Mouse (Mus musculus) megakaryocyte, embryonic 14.5 days (primary cell): ENCODE measurements around the gene Ppl. TPM values are rescaled to one million over a fixed set of nuclear protein-coding genes. Genes with fewer than 3 reads are reported as not detected.

Experiments
- H3K27me3 ChIP-seq: replicated peaks from 2 replicates; pipeline ENCODE3; 2012; ENCODE audit warnings: inconsistent platforms
- H3K36me3 ChIP-seq: replicated peaks from 2 replicates; pipeline ENCODE3; 2012; ENCODE audit warnings: low read length, inconsistent platforms, mixed read lengths
- H3K4me1 ChIP-seq: 2 replicates; pipeline ENCODE4 v1.6.1; 2012; ENCODE audit warnings: inconsistent platforms
- H3K4me3 ChIP-seq: replicated peaks from 2 replicates; pipeline ENCODE3; 2012; ENCODE audit warnings: moderate library complexity, mild to moderate bottlenecking, inconsistent platforms
- H3K9me3 ChIP-seq: 2 replicates; pipeline ENCODE4 v1.6.1; 2012; ENCODE audit warnings: inconsistent platforms
- FLI1 ChIP-seq: IDR thresholded peaks from 2 replicates; pipeline ENCODE4 v1.6.1; 2012; ENCODE audit warnings: low read length, inconsistent platforms, mixed read lengths
- GATA1 ChIP-seq: IDR thresholded peaks from 3 replicates; pipeline ENCODE4 v1.6.1; 2012; ENCODE audit warnings: mixed read lengths, low read length, inconsistent platforms, borderline replicate concordance
- polyA plus RNA-seq: library from polyadenylated mRNA; stranded (reverse); fragments of >175 nt; gene quantifications from 2 replicates; pipeline ENCODE4 v1.2.3, GENCODE M21; 2012; ENCODE audit warnings: low replicate concordance; ENCODE audit not compliant: insufficient read depth

The Ppl gene
- polyA plus RNA-seq, 1 experiment: not detected

DNA sequence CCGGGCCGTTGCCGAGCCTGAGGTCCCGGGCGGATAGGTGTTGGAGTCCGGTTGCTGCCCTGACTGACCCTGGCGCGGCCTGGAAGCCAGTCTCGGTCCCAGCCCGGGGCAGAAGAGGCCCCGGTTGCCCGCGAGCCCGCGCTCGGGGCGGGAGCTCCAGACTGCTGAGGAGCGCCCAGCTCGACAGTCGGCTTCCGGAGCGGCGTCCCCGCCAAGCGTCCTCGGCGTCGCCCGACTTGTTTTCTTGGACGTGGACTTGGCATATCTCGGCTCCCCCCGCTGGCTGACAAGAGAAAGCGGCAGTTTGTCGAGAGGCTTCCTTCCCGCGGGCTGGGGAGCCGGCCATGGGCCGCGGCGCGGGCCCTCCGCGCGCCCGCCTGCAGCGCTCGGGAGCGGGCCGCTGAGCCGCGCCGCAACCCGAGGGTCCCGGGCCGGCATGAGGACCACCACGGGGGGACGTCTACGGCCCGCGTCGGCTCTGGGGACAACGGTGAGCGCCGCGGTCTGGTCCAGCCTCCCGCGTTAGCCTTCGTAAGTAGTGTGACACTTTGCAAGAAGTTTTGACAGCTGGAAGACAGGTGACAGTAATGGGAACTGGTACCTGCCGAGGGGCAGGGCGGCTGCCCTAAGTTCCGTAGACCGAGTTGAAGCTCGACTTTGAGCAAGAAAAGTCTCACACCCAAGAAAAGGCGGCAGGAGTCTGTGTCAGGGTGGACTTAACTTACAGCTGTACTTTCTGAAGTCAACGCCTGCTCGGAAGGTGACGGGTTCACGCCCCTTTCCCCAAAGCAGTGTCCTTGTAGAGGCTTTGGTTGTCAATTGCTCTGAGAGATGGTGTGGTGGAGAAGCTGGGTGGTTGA is 81.7 kb downstream of the Ppl start:
- no peaks in the 10 kb centered on the region for H3K9me3 ChIP-seq
- no peak for TF ChIP-seq GATA1
- TF ChIP-seq FLI1: no peak
- H3K4me3 ChIP-seq: peak overlapping the region; percentile 99
- peaks cover 55% of the 10 kb centered on the region for H3K36me3 ChIP-seq
- H3K4me1 ChIP-seq: peaks cover 41% of the 10 kb centered on the region
- H3K27me3 ChIP-seq: no peaks in the 10 kb centered on the region

DNA sequence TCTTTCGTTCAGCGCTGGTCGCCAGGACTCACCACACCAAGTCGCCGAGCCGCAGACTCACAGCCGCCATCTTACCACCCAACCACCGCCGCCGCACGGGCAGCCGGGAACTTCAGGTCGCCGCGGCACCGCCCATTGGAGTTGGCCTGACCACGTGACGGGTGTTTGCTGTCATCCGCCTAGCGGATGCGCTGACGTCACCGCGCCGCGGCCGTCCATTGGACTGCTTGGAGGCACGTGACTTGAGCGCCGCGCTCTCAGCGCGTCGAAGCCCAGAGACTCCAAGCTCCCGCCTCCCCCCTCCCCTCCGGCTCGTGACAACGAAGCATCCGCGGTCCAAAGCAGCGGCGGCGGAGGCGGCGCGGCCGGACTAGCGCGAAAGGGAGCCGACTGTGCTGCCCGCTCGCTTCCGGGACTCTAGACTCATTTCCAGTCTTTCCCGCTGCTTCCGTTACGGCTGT is 82.4 kb downstream of the Ppl start, which contains the start of the genes Glyr1 and Ubn1:
Glyr1 (minus strand) TSS at position 90 of the 461 bp plus-strand sequence.
Ubn1 (plus strand) TSS at position 284 of the 461 bp plus-strand sequence.
- H3K27me3 ChIP-seq: no peaks in the 10 kb centered on the region
- H3K4me3 ChIP-seq: peak within 1 kb of the TSS; percentile 99
- no peak for TF ChIP-seq FLI1
- TF ChIP-seq GATA1: no peak
- peaks cover 55% of the 10 kb centered on the region for H3K36me3 ChIP-seq
- no peaks in the 10 kb centered on the region for H3K9me3 ChIP-seq
- H3K4me1 ChIP-seq: peaks cover 39% of the 10 kb centered on the region

DNA sequence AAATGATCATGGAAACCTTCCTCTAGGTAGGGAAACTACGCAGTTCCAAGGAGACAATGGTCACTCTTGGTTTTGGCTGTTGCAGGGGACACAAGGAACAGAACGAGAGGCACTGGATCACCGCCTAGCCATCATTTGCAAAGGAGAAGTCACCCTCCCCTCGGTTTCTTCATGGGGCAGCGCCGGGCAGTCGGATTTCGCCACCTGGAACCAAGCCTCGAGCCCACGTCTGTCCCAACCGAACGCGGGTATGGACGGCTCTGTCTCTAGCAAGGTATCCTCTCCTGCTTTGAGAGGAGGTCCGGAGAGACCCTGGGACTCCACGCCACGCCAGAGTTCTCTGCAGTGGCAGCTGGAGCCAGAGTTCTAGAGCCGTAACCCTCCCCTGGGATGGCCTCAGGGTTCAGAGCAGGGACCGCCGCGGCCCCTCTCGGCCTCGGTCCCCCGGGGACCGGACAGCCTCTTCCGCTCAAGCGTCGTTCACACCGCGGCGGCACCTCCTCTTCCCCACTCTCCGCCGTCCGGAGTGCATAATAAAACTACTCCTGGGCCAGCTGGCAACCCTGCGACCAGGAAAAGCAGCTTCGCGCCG is 82.9 kb downstream of the Ppl start:
- peaks cover 59% of the 10 kb centered on the region for H3K36me3 ChIP-seq
- peak overlapping the region; percentile 99 for H3K4me3 ChIP-seq
- no peaks in the 10 kb centered on the region for H3K9me3 ChIP-seq
- H3K4me1 ChIP-seq: peaks cover 39% of the 10 kb centered on the region
- no peaks in the 10 kb centered on the region for H3K27me3 ChIP-seq
- TF ChIP-seq GATA1 (no peak), FLI1 (no peak)

DNA sequence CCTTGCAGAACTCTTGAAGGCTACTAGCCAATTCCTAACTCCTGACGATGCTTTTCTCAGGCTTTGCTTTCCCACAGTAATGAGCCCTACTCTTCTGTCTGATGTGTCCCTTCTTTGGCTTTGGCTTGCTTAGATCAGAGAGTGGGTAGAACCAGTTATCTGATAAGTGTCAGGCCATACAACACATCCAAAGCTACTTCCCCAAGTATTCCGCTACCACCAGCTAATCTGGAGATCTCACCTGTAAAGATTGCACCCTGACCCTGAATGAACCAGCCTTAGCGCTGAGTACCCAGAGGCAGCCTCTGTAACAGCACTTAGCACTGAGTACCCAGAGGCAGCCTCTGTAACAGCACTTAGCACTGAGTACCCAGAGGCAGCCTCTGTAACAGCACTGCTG is 86.9 kb downstream of the Ppl start:
- no peak for TF ChIP-seq GATA1
- TF ChIP-seq FLI1: no peak
- no peak overlapping the region for H3K4me3 ChIP-seq
- H3K9me3 ChIP-seq: no peaks in the 10 kb centered on the region
- H3K36me3 ChIP-seq: peaks cover 75% of the 10 kb centered on the region
- H3K4me1 ChIP-seq: peaks cover 28% of the 10 kb centered on the region
- H3K27me3 ChIP-seq: no peaks in the 10 kb centered on the region

GRCm38 (mm10) chr16:5036649-5037234 is 95.5 kb downstream of the Ppl start:
- no peak for TF ChIP-seq GATA1
- no peak for TF ChIP-seq FLI1
- no peaks in the 10 kb centered on the region for H3K27me3 ChIP-seq
- H3K4me1 ChIP-seq: peaks cover 7% of the 10 kb centered on the region
- H3K36me3 ChIP-seq: peaks cover 98% of the 10 kb centered on the region
- H3K9me3 ChIP-seq: no peaks in the 10 kb centered on the region
- no peak overlapping the region for H3K4me3 ChIP-seq

Other genes starting within 250 kb of the Ppl start
- 29.1 and 37.7 TPM in 2 replicates for gene Mgrn1, start 246.2 kb downstream of the Ppl start, polyA plus RNA-seq
- gene Nudt16l1, start 193.7 kb downstream of the Ppl start, polyA plus RNA-seq: 13.9 and 30.1 TPM in 2 replicates
- 18.6 and 22.6 TPM in 2 replicates for gene Anks3, start 168.2 kb downstream of the Ppl start, polyA plus RNA-seq
- gene Sept12, start 134.6 kb downstream of the Ppl start, polyA plus RNA-seq: not detected in 2 replicates
- not detected in 2 replicates for gene Smim22, start 125.1 kb downstream of the Ppl start, polyA plus RNA-seq
- 34.2 and 52.7 TPM in 2 replicates for gene Rogdi, start 118.9 kb downstream of the Ppl start, polyA plus RNA-seq
- 4.3 and 10.9 TPM in 2 replicates for gene Glyr1, start 82.6 kb downstream of the Ppl start, polyA plus RNA-seq
- gene Ubn1, start 82.4 kb downstream of the Ppl start, polyA plus RNA-seq: 8.9 and 11.3 TPM in 2 replicates
- gene Sec14l5, start 14.7 kb upstream of the Ppl start, polyA plus RNA-seq: 0.71 TPM in 1 of 2 replicates, not detected in the other
- gene Nagpa, start 71.6 kb upstream of the Ppl start, polyA plus RNA-seq: 23.9 and 25.4 TPM in 2 replicates
- gene AU021092, start 89.9 kb upstream of the Ppl start, polyA plus RNA-seq: not detected in 2 replicates
- gene Alg1, start 101.2 kb upstream of the Ppl start, polyA plus RNA-seq: 9.6 and 10.8 TPM in 2 replicates
- gene Eef2kmt, start 123.6 kb upstream of the Ppl start, polyA plus RNA-seq: 2.5 TPM in 1 of 2 replicates, not detected in the other